8 mouse cellular contexts compared by ENCODE assay signal in genomic region chr5:135488881-135489694, GRCm38 (mm10). TPM values are rescaled to one million over a fixed set of nuclear protein-coding genes. Genes with fewer than 3 reads are reported as not detected.
A peak's percentile ranks its signal among the peaks of the same experiment; 100 is the strongest.
DNase-seq lines count a peak whose midpoint lies in the region; ATAC-seq and TF ChIP-seq lines count a peak whose summit lies in the region.

No protein-coding gene starts in this region.

- ATAC-seq in granulocyte monocyte progenitor cell, adult 5-6 weeks (replicated peaks; ENCODE audit: poor library complexity, severe bottlenecking): peak; percentile 90
- peak; percentile 69 for ATAC-seq in intestine, postnatal 0 days
- no peak for ATAC-seq in inflammation-experienced regulatory T-cells, adult 6 months

- peak overlapping the region; percentile 45 for H3K9ac ChIP-seq in intestine, postnatal 0 days (ENCODE audit: low read depth, low read length)

- WGBS in intestine, postnatal 0 days: under 1% methylated on average over 56 of the region's 59 CpGs

- peak; percentile 86 for DNase-seq in adrenal gland, postnatal 10 days
- DNase-seq in embryo, embryonic 11 days: peak; percentile 90
- peak; percentile 81 for DNase-seq in left cerebral cortex, postnatal 4 days
- DNase-seq in mesoderm, embryonic 11.5 days (ENCODE audit: low read depth, low spot score): peak; percentile 86
- peak; percentile 78 for DNase-seq in right cerebral cortex, postnatal 25 days

- H3K27ac ChIP-seq in intestine, postnatal 0 days (ENCODE audit: low read depth, low read length): peak overlapping the region; percentile 41

- intact Hi-C loops in left cerebral cortex, postnatal 4 days (cut with DNase I): no loop called here

- TF ChIP-seq CTCF in intestine, postnatal 0 days (IDR thresholded peaks at IDR 0.05; ENCODE audit: low read depth): peak; percentile 65

- no peaks in the 10 kb centered on the region for H3K36me3 ChIP-seq in intestine, postnatal 0 days (ENCODE audit: control insufficient read depth, insufficient read depth)

- H3K9me3 ChIP-seq in intestine, postnatal 0 days (ENCODE audit: control insufficient read depth): no peaks in the 10 kb centered on the region

- peak overlapping the region; percentile 62 for H3K4me3 ChIP-seq in intestine, postnatal 0 days (ENCODE audit: low read depth, low read length)

- peaks cover 9% of the 10 kb centered on the region for H3K27me3 ChIP-seq in intestine, postnatal 0 days (replicated peaks; ENCODE audit: control insufficient read depth, insufficient read depth, low read length)

- H3K4me2 ChIP-seq in intestine, postnatal 0 days (replicated peaks; ENCODE audit: low read depth): peak overlapping the region; percentile 85

- H3K4me1 ChIP-seq in intestine, postnatal 0 days (replicated peaks; ENCODE audit: control insufficient read depth, insufficient read depth, low read length): peaks cover 4% of the 10 kb centered on the region; the same call in 1 of the 2 replicates

RNA-seq across cellular contexts. Expression of gene Hip1, which starts 55.8 kb away (rescaled TPM):
- 10 to 100 TPM; 33.7 to 39.3 TPM for total RNA-seq in adrenal gland, postnatal 10 days (2021)
- 21.2 and 21.4 TPM in 2 replicates for total RNA-seq in granulocyte monocyte progenitor cell, adult 5-6 weeks (2014; fragmentation: Nextera tagmentation)
- total RNA-seq in granulocyte monocyte progenitor cell, adult 5-6 weeks (2017): 8.7 and 11.4 TPM in 2 replicates
- 5.9 and 6.4 TPM in 2 replicates for polyA plus RNA-seq in intestine, postnatal 0 days (2015; fragmentation: Nextera tagmentation; extraction: Ambion mirVana)
- 100 to 1,000 TPM in 1 of 2 experiments, 10 to 100 TPM in 1; 99.7 to 102 TPM for total RNA-seq in left cerebral cortex, postnatal 4 days (2021)
- 10 to 100 TPM in 1 of 3 experiments, 1 to 10 TPM in 2; 5.2 to 45.4 (median 6.7) TPM for polyA plus RNA-seq in inflammation-experienced regulatory T-cells, adult 6 months (2017; shearing (Covaris generic))
